In the genomic region with DNA sequence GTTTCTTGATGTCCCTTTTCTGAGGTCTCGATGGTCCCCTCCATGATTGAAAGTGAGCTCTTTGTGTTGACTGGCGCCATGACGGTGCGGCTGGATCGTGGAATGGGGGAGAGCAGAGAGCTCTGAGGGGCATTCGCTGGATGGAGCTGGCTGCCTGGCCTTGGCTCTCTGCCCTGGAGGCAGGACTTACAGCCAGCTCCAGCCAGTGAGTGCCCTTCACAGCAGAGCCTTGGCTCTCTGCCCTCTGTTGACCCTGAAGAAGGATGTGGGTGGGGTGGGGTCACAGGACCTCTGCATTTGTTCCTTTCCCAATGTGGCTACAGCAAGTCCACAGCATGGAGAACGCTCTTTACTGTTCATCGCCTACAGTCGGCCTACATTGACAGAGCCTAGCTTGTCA, we compare ENCODE assay signal across 9 mouse cellular contexts. TPM values are rescaled to one million over a fixed set of nuclear protein-coding genes. Genes with fewer than 3 reads are reported as not detected.
DNase-seq lines count a peak whose midpoint lies in the region.
"Had no signal": no experiment of that assay in that cellular context is flagged by ENCODE, and none has a peak within 500 bp of the region (broad histone marks: within the 10 kb centered on the region; RNA-seq: fewer than 3 reads in every experiment).

No protein-coding gene starts in this region.

- peaks cover 16% of the 10 kb centered on the region for H3K4me1 ChIP-seq in forebrain, embryonic 10.5 days
- H3K4me1 ChIP-seq: hindbrain, embryonic 15.5 days; neural tube, embryonic 12.5 days had no signal

- no peak overlapping the region for H3K27ac ChIP-seq in forebrain, embryonic 10.5 days
- H3K27ac ChIP-seq: hindbrain, embryonic 15.5 days; neural tube, embryonic 12.5 days had no signal

- 92% methylated on average over 9 of the region's 9 CpGs for WGBS in forebrain, embryonic 10.5 days

- intact Hi-C loops in gastrocnemius, postnatal 14 days (cut with DNase I; ENCODE audit: low total_unique reads) = no loop called here

- no peaks in the 10 kb centered on the region for H3K9me3 ChIP-seq in forebrain, embryonic 10.5 days
- H3K9me3 ChIP-seq: hindbrain, embryonic 15.5 days; neural tube, embryonic 12.5 days had no signal

- peak; percentile 14 to 19 for DNase-seq in spleen, postnatal 36 days (ENCODE audit: low spot score in 2 of 2)
- no peak for DNase-seq in spleen, postnatal 14 days (ENCODE audit: low spot score in 2 of 2)
- DNase-seq in frontal cortex, postnatal 14 days (ENCODE audit: low spot score in 2 of 2) = peak; percentile 27 to 31
- peak; percentile 38 for DNase-seq in layer of hippocampus, adult 9-10 months (ENCODE audit: low spot score)
- peak; percentile 77 to 86 for DNase-seq in lung, postnatal 4 days
- no peak for DNase-seq in forebrain, embryonic 10.5 days (ENCODE audit: extremely low spot score, low spot score)
- no peak for DNase-seq in gastrocnemius, postnatal 14 days

- H3K36me3 ChIP-seq in forebrain, embryonic 10.5 days (replicated peaks) = peaks cover 89% of the 10 kb centered on the region

- H3K4me3 ChIP-seq in forebrain, embryonic 10.5 days = no peak overlapping the region
- H3K4me3 ChIP-seq: hindbrain, embryonic 15.5 days; neural tube, embryonic 12.5 days had no signal

- no peaks in the 10 kb centered on the region for H3K27me3 ChIP-seq in forebrain, embryonic 10.5 days (ENCODE audit: poor library complexity, severe bottlenecking)
- H3K27me3 ChIP-seq: hindbrain, embryonic 15.5 days; neural tube, embryonic 12.5 days had no signal

RNA-seq across cellular contexts. Expression of a gene that starts 16.5 kb away (rescaled TPM):
- polyA plus RNA-seq in forebrain, embryonic 10.5 days (2016; fragmentation: Nextera tagmentation; extraction: Ambion mirVana) = 9.5 and 10.4 TPM in 2 replicates
- 1 to 10 TPM; 6.0 to 6.1 TPM for total RNA-seq in gastrocnemius, postnatal 14 days (2021)

RNA-seq across cellular contexts. Expression of a gene that starts 34.7 kb away (rescaled TPM):
- 58.8 and 64.7 TPM in 2 replicates for polyA plus RNA-seq in forebrain, embryonic 10.5 days (2016; fragmentation: Nextera tagmentation; extraction: Ambion mirVana)
- total RNA-seq in gastrocnemius, postnatal 14 days (2021) = 10 to 100 TPM; 12.4 to 16.6 TPM

RNA-seq across cellular contexts. Expression of a gene that starts 35.0 kb away (rescaled TPM):
- 40.3 and 43.8 TPM in 2 replicates for polyA plus RNA-seq in forebrain, embryonic 10.5 days (2016; fragmentation: Nextera tagmentation; extraction: Ambion mirVana)
- 10 to 100 TPM; 61.5 to 73.1 TPM for total RNA-seq in gastrocnemius, postnatal 14 days (2021)

Comparison
In these comparisons a context has a peak if more than half of its experiments do, and no peak if none do; other contexts are left out.
1. DNase-seq: peak in spleen, postnatal 36 days (2 of 2), frontal cortex, postnatal 14 days (2 of 2), layer of hippocampus, adult 9-10 months (single experiment) and lung, postnatal 4 days (2 of 2); none in spleen, postnatal 14 days (0 of 2), forebrain, embryonic 10.5 days (single experiment) and gastrocnemius, postnatal 14 days (single experiment).